Mouse (Mus musculus) embryonic facial prominence, embryonic 14.5 days (tissue): ENCODE data around the gene Gm10160. TPM values are rescaled to one million over a fixed set of nuclear protein-coding genes. Genes with fewer than 3 reads are reported as not detected.

Source experiments
- ATAC-seq: fragments of 200-750 bp; cut with Nextera tagmentation; 2 replicates; pipeline ENCODE4 v1.8.0; 2017; ENCODE audit warnings: low read depth, moderate number of reproducible peaks, moderate TSS enrichment
- DNase-seq: peaks from one replicate; pipeline ENCODE4 v3.0.0-alpha.2; 2015; ENCODE audit warnings: low spot score
- H3K27ac ChIP-seq: fragments of 300-500 bp; sonication (generic); replicated peaks from 2 replicates; pipeline ENCODE4 v1.5.1; 2014; ENCODE audit warnings: low read depth, mild to moderate bottlenecking, low read length, moderate library complexity
- H3K27me3 ChIP-seq: fragments of 300-500 bp; sonication (generic); replicated peaks from 2 replicates; pipeline ENCODE4 v1.6.1; 2014; ENCODE audit warnings: low read length; ENCODE audit not compliant: control insufficient read depth, insufficient read depth
- H3K36me3 ChIP-seq: fragments of 300-500 bp; sonication (generic); 2 replicates; pipeline ENCODE4 v1.6.1; 2014; ENCODE audit warnings: low read length, mixed read lengths; ENCODE audit not compliant: control insufficient read depth, insufficient read depth
- H3K4me1 ChIP-seq: fragments of 300-500 bp; sonication (generic); 2 replicates; pipeline ENCODE4 v1.6.1; 2014; ENCODE audit warnings: antibody characterized with exemption, low read length; ENCODE audit not compliant: control insufficient read depth, insufficient read depth
- H3K4me2 ChIP-seq: fragments of 300-500 bp; sonication (generic); 2 replicates; pipeline ENCODE4 v1.6.1; 2014; ENCODE audit warnings: low read depth, mild to moderate bottlenecking, low read length, moderate library complexity, mixed read lengths
- H3K4me3 ChIP-seq: fragments of 300-500 bp; sonication (generic); 2 replicates; pipeline ENCODE4 v1.5.1; 2014; ENCODE audit warnings: low read depth, mild to moderate bottlenecking, low read length
- H3K9ac ChIP-seq: fragments of 300-500 bp; sonication (generic); 2 replicates; pipeline ENCODE4 v1.6.1; 2014; ENCODE audit warnings: low read depth, mild to moderate bottlenecking, low read length, moderate library complexity, mixed read lengths
- H3K9me3 ChIP-seq: fragments of 300-500 bp; sonication (generic); 2 replicates; pipeline ENCODE4 v1.6.1; 2016; ENCODE audit warnings: low read length; ENCODE audit not compliant: control insufficient read depth
- WGBS: fragments of 180-500 bp; shearing (Covaris S2); extraction: QIAGEN DNeasy Blood & Tissue Kit; methylation state at CpG from one replicate; pipeline ENCODE4 v1.1.7; 2014; 5-methylcytosine and 5-hydroxymethylcytosine counted together
- polyA plus RNA-seq: library from polyadenylated mRNA; unstranded; fragments of >200 nt; fragmentation: Nextera tagmentation; extraction: Ambion mirVana; gene quantifications from 2 replicates; pipeline ENCODE4 v1.2.1, GENCODE M21; 2014

Gene Gm10160
- polyA plus RNA-seq, 1 experiment from 2014 or later = not detected

DNA sequence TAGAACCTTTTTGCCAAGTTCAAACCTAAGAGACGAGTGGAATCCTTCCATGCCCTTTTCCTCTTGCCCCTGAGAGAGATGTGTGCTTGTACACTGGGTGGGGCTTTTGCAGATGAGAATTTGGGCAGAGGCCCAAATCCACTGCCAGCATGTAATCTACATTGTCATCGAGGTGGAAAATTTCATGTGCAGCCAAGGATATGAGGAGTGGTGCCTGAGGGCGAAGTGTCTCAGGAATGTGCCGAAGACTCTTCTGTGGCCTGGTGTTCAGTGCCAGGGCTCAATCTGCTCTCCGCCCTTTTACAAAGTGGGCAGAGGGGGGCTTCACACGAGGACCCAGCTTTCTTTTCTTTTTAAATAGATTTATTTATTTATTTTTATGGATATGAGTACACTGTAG, 19.0 kb upstream of the Gm10160 start:
- WGBS = 48% methylated on average over 6 of the region's 6 CpGs
- no peaks in the 10 kb centered on the region for H3K27me3 ChIP-seq
- no peaks in the 10 kb centered on the region for H3K9me3 ChIP-seq
- ATAC-seq (no peak), DNase-seq (peak; percentile 78)
- no peak overlapping the region for H3K4me2 ChIP-seq
- no peak overlapping the region for H3K4me3 ChIP-seq
- no peaks in the 10 kb centered on the region for H3K4me1 ChIP-seq
- H3K27ac ChIP-seq = no peak overlapping the region
- 0 out of 2 replicates have a peak, but pooled peaks cover 3% of the 10 kb centered on the region for H3K36me3 ChIP-seq
- H3K9ac ChIP-seq = no peak overlapping the region

DNA sequence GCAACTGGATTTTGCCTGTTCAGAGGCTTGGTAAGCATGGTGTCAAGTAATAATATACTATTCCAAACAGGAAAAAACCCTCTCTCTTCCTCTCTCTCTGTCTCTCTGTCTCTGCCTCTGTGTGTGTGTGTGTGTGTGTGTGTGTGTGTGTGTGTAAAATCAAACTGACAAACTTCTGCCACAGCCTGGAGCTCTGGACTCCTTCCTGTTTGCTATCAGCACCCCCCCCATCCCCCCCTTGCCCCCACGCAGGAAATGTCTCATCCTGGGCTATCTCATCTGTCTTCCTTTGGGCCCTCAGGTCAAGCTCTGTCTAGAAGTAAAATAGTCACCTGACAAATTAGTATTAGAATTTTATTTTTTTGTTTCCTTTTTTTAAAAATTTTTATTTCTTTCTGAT, 18.2 kb upstream of the Gm10160 start:
- 38% methylated on average over 1 of the region's 1 CpGs for WGBS
- Histone ChIP-seq H3K36me3 (0 out of 2 replicates have a peak, but pooled peaks cover 3% of the 10 kb centered on the region), H3K4me1 (no peaks in the 10 kb centered on the region), H3K27ac (no peak overlapping the region), H3K9me3 (no peaks in the 10 kb centered on the region), H3K4me2 (no peak overlapping the region), H3K27me3 (no peaks in the 10 kb centered on the region), H3K9ac (no peak overlapping the region), H3K4me3 (no peak overlapping the region)
- ATAC-seq = no peak
- DNase-seq = no peak

DNA sequence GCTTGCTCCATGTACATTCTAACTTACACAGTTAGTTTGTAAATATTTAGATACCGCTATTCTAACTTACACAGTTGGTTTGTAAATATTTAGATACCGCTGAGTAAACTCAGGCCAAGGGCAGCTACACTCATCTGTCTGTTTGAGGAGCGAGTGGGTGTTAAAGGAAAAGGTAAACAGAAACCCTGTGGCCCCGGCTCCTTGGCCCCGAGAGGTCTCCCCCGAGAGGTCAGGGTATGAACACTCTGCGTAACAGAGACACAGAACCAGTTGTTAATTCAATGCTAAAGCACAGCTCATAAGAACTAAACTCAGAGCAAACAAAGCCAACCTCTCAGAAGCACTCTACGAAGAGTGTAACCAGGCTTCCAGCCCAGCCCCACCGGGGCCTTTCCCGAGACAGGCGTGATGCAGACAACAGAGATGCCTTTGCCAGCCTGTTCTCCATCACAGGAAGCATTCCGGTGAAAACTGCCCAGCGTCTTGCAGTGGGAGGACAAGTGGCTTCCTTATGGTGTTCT, 17.0 kb upstream of the Gm10160 start:
- H3K9ac ChIP-seq = no peak overlapping the region
- H3K27ac ChIP-seq = no peak overlapping the region
- H3K4me1 ChIP-seq = no peaks in the 10 kb centered on the region
- H3K36me3 ChIP-seq = no peaks in the 10 kb centered on the region
- H3K4me2 ChIP-seq = no peak overlapping the region
- WGBS = 56% methylated on average over 13 of the region's 13 CpGs
- ATAC-seq (no peak), DNase-seq (no peak)
- no peaks in the 10 kb centered on the region for H3K9me3 ChIP-seq
- no peaks in the 10 kb centered on the region for H3K27me3 ChIP-seq
- H3K4me3 ChIP-seq = no peak overlapping the region

DNA sequence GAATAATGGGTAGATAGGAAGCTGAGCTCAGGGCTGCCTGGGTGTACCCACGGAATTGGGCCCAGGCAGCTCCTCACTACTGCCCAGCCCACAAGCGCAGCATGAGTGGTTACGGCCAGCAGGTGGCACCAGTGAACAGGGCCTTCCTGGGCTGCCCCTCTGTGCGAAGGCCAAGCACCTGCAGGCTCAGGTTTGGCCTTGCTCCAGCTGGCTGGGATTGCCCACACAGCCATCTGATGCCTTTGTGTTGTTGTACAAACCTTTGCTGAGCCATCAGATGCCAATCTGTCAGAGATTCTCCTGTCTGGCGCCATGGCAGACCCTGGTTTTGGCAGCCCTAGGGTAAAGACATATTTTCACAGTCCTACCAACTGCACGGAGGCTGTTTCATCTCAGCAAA, 12.6 kb upstream of the Gm10160 start:
- H3K4me3 ChIP-seq = no peak overlapping the region
- no peak overlapping the region for H3K27ac ChIP-seq
- no peak overlapping the region for H3K9ac ChIP-seq
- no peaks in the 10 kb centered on the region for H3K36me3 ChIP-seq
- no peak overlapping the region for H3K4me2 ChIP-seq
- H3K4me1 ChIP-seq = no peaks in the 10 kb centered on the region
- WGBS = 25% methylated on average over 6 of the region's 6 CpGs
- H3K9me3 ChIP-seq = no peaks in the 10 kb centered on the region
- peak; percentile 81 for DNase-seq
- ATAC-seq = peak; percentile 88
- no peaks in the 10 kb centered on the region for H3K27me3 ChIP-seq

DNA sequence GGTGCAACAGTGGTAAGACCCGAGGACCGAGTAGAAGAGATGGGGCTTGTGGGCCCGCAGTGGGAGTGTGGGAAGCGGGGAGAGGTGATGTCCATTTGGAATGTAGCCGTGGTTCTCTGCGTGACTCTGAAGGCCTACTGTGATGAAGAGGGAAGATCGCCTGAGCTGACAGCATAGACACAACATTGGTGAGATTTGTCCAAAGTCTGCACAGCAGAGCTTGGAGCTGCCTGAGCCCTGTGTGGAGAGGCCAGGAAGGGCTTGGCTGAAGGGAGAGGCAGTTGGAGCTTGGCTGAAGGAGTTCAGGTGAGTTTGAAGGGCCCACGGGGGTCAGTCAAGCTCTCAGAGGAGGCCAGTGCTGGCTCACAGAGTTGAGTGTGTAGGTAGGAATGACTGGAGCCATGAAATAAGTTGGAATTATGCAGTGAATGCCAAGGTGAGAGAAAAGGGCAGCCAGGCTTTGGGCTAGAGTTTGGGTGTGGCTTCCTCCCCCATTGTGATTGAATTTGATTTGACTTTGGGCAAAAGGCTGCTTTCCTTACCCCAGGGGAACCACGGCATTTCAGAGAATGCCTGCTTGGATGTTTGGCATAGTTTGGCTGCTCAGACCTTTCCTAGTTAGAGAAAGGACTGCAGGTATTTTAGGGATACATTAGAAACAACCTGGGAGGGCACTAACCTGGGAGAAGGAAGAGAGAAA, 11.8 kb upstream of the Gm10160 start:
- H3K9me3 ChIP-seq = no peaks in the 10 kb centered on the region

DNA sequence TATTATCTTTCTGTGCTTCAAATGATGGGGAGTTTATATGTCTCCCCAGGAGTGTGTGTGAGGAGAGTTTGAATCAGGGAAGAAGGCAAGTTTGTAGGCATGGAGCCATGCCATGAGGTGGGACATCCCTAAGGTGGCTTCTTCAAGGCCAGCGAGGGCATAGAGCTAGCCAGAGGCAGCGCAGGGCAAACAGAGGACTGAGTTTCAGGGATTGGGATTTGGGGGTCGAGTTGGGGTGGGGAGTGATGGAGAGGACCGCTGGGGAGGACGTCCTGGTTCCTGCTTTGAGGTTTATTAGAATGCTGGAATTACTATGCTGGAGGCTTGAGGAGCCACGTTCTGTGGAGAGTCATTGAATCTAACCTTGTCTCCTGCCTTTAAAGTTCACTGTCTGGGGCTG, 10.3 kb upstream of the Gm10160 start:
- no peaks in the 10 kb centered on the region for H3K4me1 ChIP-seq
- no peaks in the 10 kb centered on the region for H3K27me3 ChIP-seq
- no peak overlapping the region for H3K4me3 ChIP-seq
- H3K4me2 ChIP-seq = no peak overlapping the region
- ATAC-seq = no peak
- WGBS = 93% methylated on average over 6 of the region's 6 CpGs
- no peak overlapping the region for H3K9ac ChIP-seq
- no peak overlapping the region for H3K27ac ChIP-seq
- no peaks in the 10 kb centered on the region for H3K36me3 ChIP-seq
- DNase-seq = no peak
- H3K9me3 ChIP-seq = no peaks in the 10 kb centered on the region

More for the DNA sequence above, 11.8 kb upstream of the Gm10160 start:
- DNase-seq = no peak
- WGBS = 86% methylated on average over 9 of the region's 9 CpGs
- no peak for ATAC-seq
- H3K27ac ChIP-seq = no peak overlapping the region
- no peak overlapping the region for H3K4me3 ChIP-seq
- H3K36me3 ChIP-seq = no peaks in the 10 kb centered on the region
- no peak overlapping the region for H3K9ac ChIP-seq
- H3K4me1 ChIP-seq = no peaks in the 10 kb centered on the region
- H3K4me2 ChIP-seq = no peak overlapping the region
- H3K27me3 ChIP-seq = no peaks in the 10 kb centered on the region

DNA sequence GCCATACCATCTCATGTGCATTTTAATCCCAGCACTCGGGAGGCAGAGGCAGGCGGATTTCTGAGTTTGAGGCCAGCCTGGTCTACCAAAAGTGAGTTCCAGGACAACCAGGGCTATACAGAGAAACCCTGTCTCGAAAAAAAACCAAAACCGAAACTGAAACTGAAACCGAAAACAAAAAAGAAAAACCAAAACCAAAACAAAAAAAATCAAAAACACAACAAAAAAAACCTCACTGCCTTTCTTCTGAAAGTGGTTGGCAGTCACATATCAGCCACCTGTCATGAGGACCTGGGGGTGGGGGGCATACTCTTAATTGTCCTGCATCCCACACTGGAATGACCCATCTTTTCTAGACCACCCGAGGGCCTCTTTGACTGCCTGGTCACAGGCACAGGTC, 9.0 kb upstream of the Gm10160 start:
- 90% methylated on average over 6 of the region's 6 CpGs for WGBS
- no peaks in the 10 kb centered on the region for H3K36me3 ChIP-seq
- no peak for DNase-seq
- no peak for ATAC-seq
- peaks cover 3% of the 10 kb centered on the region; the same call in 1 of the 2 replicates for H3K4me1 ChIP-seq
- H3K9ac ChIP-seq = no peak overlapping the region
- no peak overlapping the region for H3K27ac ChIP-seq
- peaks cover 10% of the 10 kb centered on the region; the same call in 1 of the 2 replicates for H3K27me3 ChIP-seq
- H3K4me3 ChIP-seq = no peak overlapping the region
- H3K4me2 ChIP-seq = no peak overlapping the region
- H3K9me3 ChIP-seq = no peaks in the 10 kb centered on the region

DNA sequence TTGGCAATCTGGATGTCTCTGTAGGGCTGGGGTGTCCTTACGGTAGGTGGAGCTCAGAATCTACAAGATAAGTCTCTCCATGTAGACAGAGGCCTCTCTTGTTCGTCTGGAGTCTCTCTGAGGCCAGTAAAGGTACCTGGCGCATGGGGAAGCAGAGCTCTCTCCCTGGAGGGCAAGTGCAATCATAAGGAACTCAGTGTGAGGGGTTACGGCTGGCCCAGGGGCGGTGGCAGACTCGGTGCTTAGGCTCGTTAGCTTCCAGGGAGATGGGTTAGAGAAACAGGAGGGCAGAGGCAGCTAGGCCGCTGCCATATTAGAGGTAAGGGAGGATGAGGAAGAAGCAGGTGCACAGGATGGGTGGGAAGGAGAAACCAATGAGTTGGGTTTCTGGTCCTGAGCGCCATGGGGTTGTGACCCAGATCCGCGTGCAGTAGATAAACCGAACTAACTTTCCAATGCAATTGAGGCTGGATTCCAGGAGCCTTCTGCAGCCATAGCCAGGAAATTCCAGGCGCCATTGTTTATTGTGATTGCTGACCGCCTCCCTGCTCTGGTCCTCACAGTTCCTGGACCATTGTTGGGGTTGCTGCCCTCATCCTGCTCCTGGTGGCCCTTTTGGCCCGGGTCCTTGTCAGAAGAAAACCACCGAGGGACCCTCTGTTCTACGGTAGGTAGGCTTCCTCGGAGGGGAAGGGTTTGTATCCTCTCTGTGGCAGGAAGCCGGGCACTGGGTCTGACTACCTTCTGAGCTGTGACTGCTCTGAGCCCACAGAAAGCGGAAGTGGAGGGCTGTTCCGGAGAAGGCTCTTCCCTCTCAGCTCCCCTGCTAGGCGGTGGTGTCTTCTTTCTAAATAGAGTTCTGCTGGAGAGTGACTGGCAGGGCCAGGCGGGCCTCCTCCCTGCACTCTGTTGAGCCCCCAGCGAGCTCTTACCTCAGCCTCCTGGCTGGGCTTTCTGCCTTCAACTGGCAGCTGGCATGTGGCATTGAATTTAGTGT, 7.3 kb upstream of the Gm10160 start:
- ATAC-seq = peak; percentile 13; the same call in 1 of the 2 replicates
- Histone ChIP-seq H3K4me3 (no peak overlapping the region), H3K27ac (no peak overlapping the region), H3K9ac (no peak overlapping the region), H3K4me1 (peaks cover 6% of the 10 kb centered on the region; the same call in 1 of the 2 replicates), H3K4me2 (no peak overlapping the region), H3K36me3 (no peaks in the 10 kb centered on the region), H3K9me3 (no peaks in the 10 kb centered on the region), H3K27me3 (peaks cover 22% of the 10 kb centered on the region)
- 73% methylated on average over 21 of the region's 24 CpGs for WGBS
- DNase-seq = peak; percentile 72
